30 mouse cellular contexts compared by ENCODE assay signal in the genomic region with DNA sequence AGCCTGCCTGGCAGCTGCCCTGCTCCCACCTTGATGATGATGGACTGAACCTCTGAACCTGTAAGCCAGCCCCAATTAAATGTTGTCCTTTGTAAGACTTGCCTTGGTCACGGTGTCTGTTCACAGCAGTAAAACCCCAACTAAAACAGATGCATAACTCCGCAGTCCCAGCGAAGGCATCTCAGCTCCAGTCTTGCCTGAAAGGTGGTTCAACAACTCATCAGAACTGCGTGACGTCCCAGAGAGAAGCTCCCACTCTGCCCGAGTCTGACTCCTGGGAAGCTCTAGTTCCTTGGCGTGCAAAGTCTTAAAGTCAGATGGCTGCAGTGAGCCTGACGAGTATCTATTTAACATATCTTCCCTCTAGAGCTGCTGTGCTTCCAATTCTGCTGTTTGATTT.
DNase-seq lines count a peak whose midpoint lies in the region; ATAC-seq and TF ChIP-seq lines count a peak whose summit lies in the region.
"Had no signal": no experiment of that assay in that cellular context is flagged by ENCODE, and none has a peak within 500 bp of the region (broad histone marks: within the 10 kb centered on the region; RNA-seq: fewer than 3 reads in every experiment).

No protein-coding gene starts in this region.

- DNase-seq in heart, adult 11 months, result peak; percentile 68
- DNase-seq in kidney, postnatal 10 days, result peak; percentile 1
- no peak for DNase-seq in kidney, adult 2 months
- peak; percentile 7 for DNase-seq in neural tube, embryonic 10.5 days (ENCODE audit: extremely low spot score, low spot score)
- DNase-seq in urinary bladder, postnatal 4 days (ENCODE audit: low spot score in 2 of 2), result peak; percentile 7 to 39
- DNase-seq in urinary bladder, postnatal 10 days (ENCODE audit: low spot score), result no peak
- DNase-seq: adrenal gland, adult 8-10 months; adrenal gland, postnatal 25 days; cerebellum, adult 11-12 months; cerebellum, adult 8-10 months; cerebellum, postnatal 10 days; cerebellum, postnatal 36 days; embryo, embryonic 11 days; gastrocnemius, postnatal 14 days; heart, adult 18-20 months; heart, postnatal 10 days; heart, postnatal 36 days had no signal

- WGBS in heart, embryonic 12.5 days, result 91% methylated on average over 8 of the region's 8 CpGs
- WGBS in kidney, adult 2 months, result 98% methylated on average over 8 of the region's 8 CpGs
- WGBS in neural tube, embryonic 15.5 days, result 95% methylated on average over 8 of the region's 8 CpGs

- no peak overlapping the region for H3K4me2 ChIP-seq in heart, embryonic 12.5 days
- no peak overlapping the region for H3K4me2 ChIP-seq in neural tube, embryonic 15.5 days
- H3K4me2 ChIP-seq: embryonic facial prominence, embryonic 13.5 days; forebrain, embryonic 12.5 days; forebrain, embryonic 15.5 days; heart, embryonic 11.5 days; heart, embryonic 15.5 days; hindbrain, embryonic 13.5 days had no signal

- TF ChIP-seq POLR2A in kidney, adult 2 months (IDR thresholded peaks at IDR 0.05; ENCODE audit: low read depth, low read length), result no peak

- ATAC-seq in heart, embryonic 12.5 days (ENCODE audit: insufficient number of reproducible peaks, low FRiP score), result no peak
- ATAC-seq in neural tube, embryonic 15.5 days (ENCODE audit: low FRiP score), result no peak
- ATAC-seq: activated CD4-positive, CD25-positive, alpha-beta regulatory T cell, adult 4 months; forebrain, embryonic 15.5 days; hindbrain, embryonic 16.5 days had no signal

- H3K4me3 ChIP-seq in heart, embryonic 12.5 days, result no peak overlapping the region
- H3K4me3 ChIP-seq in kidney, adult 2 months (ENCODE audit: insufficient read depth, low read depth, low read length), result no peak overlapping the region
- H3K4me3 ChIP-seq in neural tube, embryonic 15.5 days (replicated peaks), result no peak overlapping the region
- H3K4me3 ChIP-seq: embryonic facial prominence, embryonic 10.5 days; embryonic facial prominence, embryonic 13.5 days; erythroblast, embryonic 14.5 days; forebrain, embryonic 12.5 days; forebrain, embryonic 15.5 days; heart, embryonic 15.5 days; hindbrain, embryonic 10.5 days; hindbrain, embryonic 13.5 days had no signal

- 0 out of 2 replicates have a peak, but pooled peaks cover 5% of the 10 kb centered on the region for H3K9me3 ChIP-seq in heart, embryonic 12.5 days (replicated peaks)
- H3K9me3 ChIP-seq in neural tube, embryonic 15.5 days (replicated peaks), result no peaks in the 10 kb centered on the region
- H3K9me3 ChIP-seq: embryonic facial prominence, embryonic 10.5 days; embryonic facial prominence, embryonic 13.5 days; forebrain, embryonic 12.5 days; forebrain, embryonic 15.5 days; heart, embryonic 15.5 days; hindbrain, embryonic 13.5 days had no signal

- no peak overlapping the region for H3K9ac ChIP-seq in heart, embryonic 12.5 days
- no peak overlapping the region for H3K9ac ChIP-seq in neural tube, embryonic 15.5 days (replicated peaks)
- H3K9ac ChIP-seq: embryonic facial prominence, embryonic 13.5 days; forebrain, embryonic 12.5 days; forebrain, embryonic 15.5 days; heart, embryonic 15.5 days; hindbrain, embryonic 13.5 days had no signal

- H3K4me1 ChIP-seq in heart, embryonic 12.5 days (replicated peaks), result peaks cover 10% of the 10 kb centered on the region
- no peaks in the 10 kb centered on the region for H3K4me1 ChIP-seq in kidney, adult 2 months (ENCODE audit: control insufficient read depth, insufficient read depth, low read length)
- H3K4me1 ChIP-seq in neural tube, embryonic 15.5 days, result no peaks in the 10 kb centered on the region
- H3K4me1 ChIP-seq: embryonic facial prominence, embryonic 10.5 days; embryonic facial prominence, embryonic 13.5 days; forebrain, embryonic 15.5 days had no signal

- no peak for TF ChIP-seq CTCF in kidney, adult 2 months (conservative IDR thresholded peaks at IDR 0.05; ENCODE audit: insufficient read depth, insufficient read length, low read depth, low read length)

- no peak overlapping the region for H3K27ac ChIP-seq in heart, embryonic 12.5 days (ENCODE audit: poor library complexity, severe bottlenecking)
- no peak overlapping the region for H3K27ac ChIP-seq in kidney, adult 2 months (ENCODE audit: insufficient read depth, low read depth, low read length)
- no peak overlapping the region for H3K27ac ChIP-seq in neural tube, embryonic 15.5 days (replicated peaks)
- H3K27ac ChIP-seq: embryonic facial prominence, embryonic 10.5 days; embryonic facial prominence, embryonic 13.5 days; forebrain, embryonic 12.5 days; forebrain, embryonic 15.5 days; heart, embryonic 15.5 days; hindbrain, embryonic 10.5 days; hindbrain, embryonic 13.5 days had no signal

- H3K27me3 ChIP-seq in heart, embryonic 12.5 days (replicated peaks), result no peaks in the 10 kb centered on the region
- no peaks in the 10 kb centered on the region for H3K27me3 ChIP-seq in kidney, adult 2 months (replicated peaks; ENCODE audit: control insufficient read depth, insufficient read depth, low read length)
- H3K27me3 ChIP-seq in neural tube, embryonic 15.5 days (replicated peaks), result no peaks in the 10 kb centered on the region
- H3K27me3 ChIP-seq: embryonic facial prominence, embryonic 13.5 days; forebrain, embryonic 12.5 days; forebrain, embryonic 15.5 days; heart, embryonic 15.5 days; hindbrain, embryonic 13.5 days had no signal

- no peaks in the 10 kb centered on the region for H3K36me3 ChIP-seq in heart, embryonic 12.5 days
- no peaks in the 10 kb centered on the region for H3K36me3 ChIP-seq in kidney, adult 2 months (ENCODE audit: control insufficient read depth, insufficient read depth, low read length)
- H3K36me3 ChIP-seq in neural tube, embryonic 15.5 days, result no peaks in the 10 kb centered on the region
- H3K36me3 ChIP-seq: embryonic facial prominence, embryonic 10.5 days; embryonic facial prominence, embryonic 13.5 days; forebrain, embryonic 12.5 days; forebrain, embryonic 15.5 days; heart, embryonic 15.5 days; hindbrain, embryonic 10.5 days; hindbrain, embryonic 13.5 days had no signal

Comparison
In these comparisons a context has a peak if more than half of its experiments do, and no peak if none do; other contexts are left out.
1. DNase-seq: peak in heart, adult 11 months (single experiment), kidney, postnatal 10 days (single experiment), neural tube, embryonic 10.5 days (single experiment) and urinary bladder, postnatal 4 days (2 of 2); none in kidney, adult 2 months (single experiment) and urinary bladder, postnatal 10 days (single experiment).